Mouse (Mus musculus) E14TG2a.4 (cell line): ENCODE measurements around the gene Pcyox1.

ENCODE experiments used
- CTCF ChIP-seq: conservative IDR thresholded peaks from 2 replicates; pipeline ENCODE4 v1.5.1; 2014; ENCODE audit warnings: low read length
- NANOG ChIP-seq: IDR thresholded peaks from 2 replicates; pipeline ENCODE4 v1.6.1; 2014; ENCODE audit warnings: borderline replicate concordance, low read length, mixed read lengths
- POU5F1 ChIP-seq: IDR thresholded peaks from 2 replicates; pipeline ENCODE4 v1.6.1; 2014; ENCODE audit warnings: low read length, borderline replicate concordance

GRCm38 (mm10) chr6:86398986-86399385 lies 2.0 kb upstream of the Pcyox1 start:
- no peak for TF ChIP-seq CTCF
- no peak for TF ChIP-seq POU5F1
- TF ChIP-seq NANOG = no peak
